Mouse (Mus musculus): ENCODE data around the gene Jsrp1.

DNA sequence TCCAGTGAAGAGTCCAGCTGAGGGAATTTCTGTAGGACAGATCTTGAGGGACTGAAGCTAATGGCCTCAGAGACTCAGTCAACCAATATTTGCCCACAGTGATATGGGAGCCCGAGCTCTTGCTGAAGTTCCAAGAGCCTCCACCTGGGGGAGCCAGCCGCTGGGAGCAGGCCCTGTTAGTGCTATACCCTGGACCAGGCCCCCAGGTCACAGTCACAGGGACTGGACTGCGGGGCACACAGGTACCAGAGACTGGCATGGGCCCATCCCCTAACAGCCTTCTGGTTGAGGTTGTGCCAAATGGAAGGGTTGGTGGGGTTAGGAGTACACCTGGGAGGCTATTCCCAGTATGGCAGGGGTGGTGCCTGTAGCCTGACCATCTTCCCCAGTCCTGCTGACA is 7.4 kb downstream of the Jsrp1 start:
- TF ChIP-seq CTCF (IDR thresholded peaks at IDR 0.05; ENCODE audit: control insufficient read depth, insufficient read depth, insufficient replicate concordance, low read depth, low read length), result peak; percentile 55; the same call in 1 of the 2 replicates
- TF ChIP-seq POLR2A (IDR thresholded peaks at IDR 0.05; ENCODE audit: control insufficient read depth, low read depth, low read length), result no peak
